Mouse (Mus musculus) heart, adult 8-10 months (tissue): ENCODE data around the gene Ankrd66. TPM values are rescaled to one million over a fixed set of nuclear protein-coding genes. Genes with fewer than 3 reads are reported as not detected.
"Not testable (repeated sequence)": the region's sequence is repeated elsewhere in the genome, so short reads cannot be mapped to it uniquely, and the experiment has no call there.

ENCODE experiments used
- DNase-seq: peaks from one replicate; pipeline ENCODE4 v3.0.0; 2022; ENCODE audit warnings: low spot score
- total RNA-seq, 4 experiments: library from RNA; stranded (reverse); gene quantifications; 2 replicates each; pipeline ENCODE4 v1.2.4; 2022

Ankrd66 gene
- total RNA-seq, 4 experiments from 2014 or later, result not detected

DNA sequence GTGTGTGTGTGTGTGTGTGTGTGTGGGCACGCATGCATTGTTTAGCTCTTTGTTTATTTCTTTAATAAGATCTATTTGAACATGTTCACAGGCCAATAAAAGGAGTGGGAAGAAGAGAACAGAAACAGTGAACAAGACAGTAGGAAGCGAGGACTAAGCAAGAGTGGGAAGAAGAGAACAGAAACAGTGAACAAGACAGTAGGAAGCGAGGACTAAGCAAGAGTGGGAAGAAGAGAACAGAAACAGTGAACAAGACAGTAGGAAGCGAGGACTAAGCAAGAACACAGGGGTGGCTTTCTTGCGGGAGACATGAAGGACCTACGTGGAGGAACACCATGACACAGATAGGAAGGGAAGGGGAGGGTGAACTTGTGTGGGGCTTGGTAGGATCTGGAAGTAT lies 6.6 kb downstream of the Ankrd66 start:
- not testable (repeated sequence) for DNase-seq

GRCm38 (mm10) chr17:43534362-43535222 lies 8.8 kb downstream of the Ankrd66 start:
- DNase-seq, result peak; percentile 13

DNA sequence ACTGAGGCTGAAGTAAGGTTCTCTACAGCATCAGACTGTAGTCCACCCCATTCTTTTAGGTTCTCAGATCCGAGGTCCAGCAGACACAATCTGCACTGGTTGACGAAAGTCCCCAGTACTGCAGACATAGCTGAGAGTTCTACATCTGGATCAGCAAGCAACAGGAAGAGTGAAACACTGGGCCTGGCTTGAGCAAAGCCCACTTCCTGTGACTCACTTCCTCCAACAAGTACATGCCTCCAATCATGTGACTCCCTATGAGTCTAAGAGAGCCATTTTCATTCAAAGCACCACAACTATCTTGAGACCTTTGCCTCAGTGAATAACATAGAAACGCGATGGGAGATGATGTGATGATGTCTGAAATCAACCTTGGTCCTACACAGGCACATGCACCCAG lies 12.2 kb downstream of the Ankrd66 start:
- DNase-seq, result no peak

DNA sequence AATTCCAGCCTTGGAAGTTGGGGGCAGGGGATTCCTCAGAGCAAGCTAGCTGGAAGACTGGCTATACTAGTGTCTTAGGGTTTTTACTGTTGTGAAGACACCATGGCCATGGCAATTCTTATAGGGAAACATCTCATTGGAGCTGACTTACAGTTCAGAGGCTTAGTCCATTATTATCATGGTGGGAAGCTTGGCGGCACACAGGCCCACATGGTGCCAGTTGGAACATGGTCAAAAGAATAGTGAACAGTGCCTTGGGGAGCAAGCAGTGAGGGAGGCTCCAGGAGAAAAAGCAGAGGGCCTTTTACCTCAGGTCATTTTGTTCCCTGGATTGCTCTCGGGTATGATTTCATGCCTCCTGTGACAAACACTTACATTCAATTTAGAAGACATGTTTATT lies 12.9 kb downstream of the Ankrd66 start:
- no peak for DNase-seq

GRCm38 (mm10) chr17:43520166-43520565 lies 23.3 kb downstream of the Ankrd66 start:
- no peak for DNase-seq

- DNase-seq, result peak; percentile 39
Measured at GRCm38 (mm10) chr17:43518644-43519409, 24.6 kb downstream of the Ankrd66 start.

GRCm38 (mm10) chr17:43510782-43511181 lies 32.7 kb downstream of the Ankrd66 start:
- DNase-seq, result no peak

GRCm38 (mm10) chr17:43504594-43504934 lies 38.9 kb downstream of the Ankrd66 start:
- DNase-seq, result no peak

DNA sequence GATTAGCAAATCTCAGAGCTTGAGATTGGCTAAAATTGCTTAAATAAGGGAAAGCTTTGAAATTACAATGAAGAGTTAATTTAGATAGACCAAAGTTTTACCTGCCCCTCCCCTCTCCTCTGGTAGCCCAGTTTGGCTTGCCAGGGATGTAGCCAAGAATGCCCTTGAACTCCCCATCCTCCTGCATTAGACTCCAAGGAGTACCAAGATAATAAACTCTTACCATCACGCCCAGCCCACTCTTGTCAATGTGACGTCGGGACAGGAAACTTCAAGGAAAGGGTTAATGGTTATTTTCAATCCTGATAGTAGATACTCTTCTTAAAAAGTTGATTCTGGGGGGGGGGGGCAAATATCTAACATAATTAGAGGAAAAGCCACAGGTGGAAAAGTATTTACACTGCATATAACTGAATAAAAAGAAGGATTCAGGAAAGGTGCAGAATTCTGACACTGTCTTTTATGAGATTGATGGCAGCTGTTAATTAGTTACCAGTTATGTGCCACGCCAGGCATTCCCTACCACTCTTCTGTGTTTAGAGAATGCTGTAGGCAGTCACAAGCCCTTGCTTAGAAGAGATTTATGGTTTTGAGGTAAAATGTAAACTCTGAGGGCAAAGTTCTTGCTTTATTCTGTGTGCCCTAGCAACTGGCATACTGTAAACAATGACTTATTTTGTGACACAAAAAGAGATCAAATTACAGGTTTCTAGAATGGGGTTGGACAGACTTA lies 39.4 kb downstream of the Ankrd66 start:
- DNase-seq, result no peak

DNA sequence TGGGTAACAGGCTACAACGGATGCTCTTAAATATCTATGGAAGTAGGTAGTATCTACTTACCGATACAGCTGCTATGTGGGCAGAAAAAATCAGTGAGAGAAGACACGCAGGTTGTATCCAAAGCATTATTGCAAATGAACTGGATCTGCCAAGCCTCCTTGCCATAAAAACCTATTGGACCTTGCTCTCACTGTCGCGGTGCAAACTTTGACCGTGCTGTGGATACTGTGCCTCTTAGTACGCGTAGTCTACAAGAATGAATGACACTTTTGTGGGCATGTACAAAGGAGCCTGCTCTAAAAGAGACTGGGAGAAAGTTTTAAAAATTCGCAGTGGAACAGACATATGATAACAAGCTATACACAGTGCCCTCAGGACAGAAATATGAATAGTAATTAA lies 40.8 kb downstream of the Ankrd66 start, which contains the start of gene Mep1a:
TSS of gene Mep1a (minus strand) at position 221 of the 400 bp plus-strand sequence.
- DNase-seq, result no peak

DNA sequence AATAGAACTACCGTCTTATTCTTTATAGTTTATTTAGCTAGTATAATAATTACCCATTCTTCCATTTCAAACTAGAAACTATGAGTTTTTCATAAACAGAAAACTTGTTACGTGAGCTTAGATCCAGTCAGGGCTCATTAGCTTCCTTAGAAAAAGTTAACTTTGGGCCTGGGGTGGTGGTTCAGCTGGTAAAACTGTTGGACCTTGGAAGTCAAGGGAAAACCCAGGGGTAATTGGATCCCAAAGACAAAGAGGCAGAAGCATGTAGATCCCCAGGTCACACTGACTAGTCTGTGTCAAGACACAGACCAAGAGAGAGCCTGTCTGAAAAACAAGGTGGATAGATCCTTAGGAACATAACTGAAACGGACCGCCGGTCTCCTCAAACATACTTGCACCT lies 41.8 kb downstream of the Ankrd66 start:
- DNase-seq, result no peak

GRCm38 (mm10) chr17:43501223-43501622 lies 42.2 kb downstream of the Ankrd66 start:
- no peak for DNase-seq

DNA sequence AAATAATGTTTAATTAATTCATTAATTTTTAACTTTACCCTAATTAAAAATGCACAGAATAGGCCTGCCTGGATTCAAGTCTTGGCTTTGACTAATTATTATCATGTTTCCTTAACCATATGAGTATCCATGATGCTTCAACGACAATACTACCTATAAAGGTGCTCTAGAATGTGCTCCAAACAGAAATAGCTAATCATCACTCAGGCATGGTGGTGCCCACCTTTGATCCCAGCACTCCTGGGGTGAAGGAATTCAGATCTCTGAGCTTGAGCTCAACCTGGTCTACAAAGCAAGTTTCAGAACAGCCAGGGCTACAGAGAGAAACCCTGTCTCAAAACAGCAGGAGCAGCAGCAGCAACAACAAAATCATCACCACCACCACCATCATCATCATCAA lies 42.9 kb downstream of the Ankrd66 start:
- DNase-seq, result no peak

- no peak for DNase-seq
Measured at GRCm38 (mm10) chr17:43497521-43497920, 45.9 kb downstream of the Ankrd66 start.

- no peak for DNase-seq
Measured at GRCm38 (mm10) chr17:43495502-43495901, 47.9 kb downstream of the Ankrd66 start.

DNA sequence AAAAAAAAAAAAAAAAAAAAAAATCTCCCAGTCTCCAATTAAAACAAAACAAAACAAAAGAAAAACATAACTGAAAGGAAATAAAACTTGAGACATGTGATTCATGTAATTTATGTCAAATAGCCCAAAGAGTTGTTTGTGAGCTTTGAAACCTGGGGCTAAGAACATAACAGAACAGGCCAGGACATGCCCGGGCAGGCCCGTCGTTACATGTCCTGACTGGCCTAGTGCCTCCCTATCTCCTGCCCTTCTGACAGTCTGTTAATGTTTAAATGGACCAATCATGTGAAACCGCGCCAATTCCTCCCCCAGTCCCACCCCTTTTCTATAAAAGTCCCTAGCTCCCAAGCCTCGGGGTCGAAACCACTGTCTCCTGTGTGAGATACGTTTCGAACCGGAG lies 53.1 kb downstream of the Ankrd66 start:
- DNase-seq, result not testable (repeated sequence)

DNA sequence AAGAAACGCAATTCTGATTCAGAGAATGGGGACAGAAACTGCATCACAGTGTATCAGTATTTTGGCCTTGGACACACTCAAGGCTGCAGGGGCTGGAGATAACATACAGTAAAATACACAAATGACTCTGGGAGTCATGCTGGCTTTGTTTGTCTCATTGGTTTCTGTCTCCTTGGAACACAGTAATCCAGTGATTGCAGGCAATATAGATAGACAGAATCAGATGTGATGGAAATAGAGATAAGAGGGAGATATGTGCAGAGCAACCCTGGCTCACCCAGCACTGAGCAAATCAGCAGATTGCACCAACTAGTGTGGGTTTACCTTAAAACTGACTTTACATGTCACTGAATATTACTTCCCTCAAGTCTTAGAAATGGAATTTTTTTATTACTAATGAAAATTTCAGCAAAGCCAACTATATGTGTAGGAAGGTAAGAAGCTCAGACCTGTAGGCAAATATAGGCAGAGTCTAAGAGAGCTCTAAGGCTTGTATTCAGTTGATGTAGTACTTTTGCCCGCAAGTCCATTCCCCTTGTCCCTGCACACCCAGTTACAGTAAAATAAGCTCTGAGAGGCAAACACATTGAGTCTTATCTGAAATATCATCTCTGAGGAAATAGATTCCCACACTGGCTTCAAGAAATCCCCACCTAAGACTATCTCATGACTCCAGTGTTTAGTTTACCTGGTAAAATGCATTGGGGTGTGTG lies 54.8 kb downstream of the Ankrd66 start:
- no peak for DNase-seq

DNA sequence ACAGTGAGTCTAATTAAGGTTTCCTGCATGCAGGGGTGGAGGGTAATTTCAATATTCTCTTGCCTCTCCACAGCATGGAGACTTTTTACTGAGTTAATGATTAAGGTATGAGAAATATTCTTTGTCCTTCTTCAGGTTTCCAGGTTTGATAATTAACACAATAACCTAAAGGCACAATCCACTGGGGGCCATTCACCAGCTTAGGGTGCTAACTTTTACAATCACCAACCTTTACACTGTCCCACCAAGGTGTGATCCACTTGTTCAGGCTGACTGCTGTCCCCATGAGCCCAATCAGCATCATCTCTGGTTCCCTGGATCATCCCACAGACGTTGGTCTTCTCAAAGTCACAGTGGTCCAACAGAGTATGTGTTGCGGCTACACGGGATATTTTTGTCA lies 57.5 kb downstream of the Ankrd66 start:
- no peak for DNase-seq
